Mouse (Mus musculus): Measurements from ENCODE around the gene 2300002M23Rik.

Gene 2300002M23Rik

GRCm38 (mm10) chr17:35556186-35556765, 11.0 kb upstream of the 2300002M23Rik start:
- peak in 1 of 2 experiments; percentile 57 for DNase-seq (ENCODE audit: low spot score in 2 of 2)

GRCm38 (mm10) chr17:35556812-35557211, 10.4 kb upstream of the 2300002M23Rik start:
- DNase-seq (ENCODE audit: low spot score in 2 of 2), result peak; percentile 37 to 65

- DNase-seq (ENCODE audit: low spot score in 2 of 2), result peak in 1 of 2 experiments; percentile 52
Measured at GRCm38 (mm10) chr17:35557351-35557750, 9.9 kb upstream of the 2300002M23Rik start.

- no peak for DNase-seq (ENCODE audit: low spot score in 2 of 2)
Measured at GRCm38 (mm10) chr17:35558216-35558615, 9.0 kb upstream of the 2300002M23Rik start.

- DNase-seq (ENCODE audit: low spot score in 2 of 2), result peak in 1 of 2 experiments; percentile 57
Measured at GRCm38 (mm10) chr17:35567767-35568166, 517 bp downstream of the 2300002M23Rik start.

GRCm38 (mm10) chr17:35569091-35569944, 2.1 kb downstream of the 2300002M23Rik start:
- no peak for DNase-seq (ENCODE audit: low spot score in 2 of 2)

- DNase-seq (ENCODE audit: low spot score in 2 of 2), result no peak
Measured at GRCm38 (mm10) chr17:35570836-35571235, 3.6 kb downstream of the 2300002M23Rik start.

- DNase-seq (ENCODE audit: low spot score in 2 of 2), result no peak
Measured at GRCm38 (mm10) chr17:35571477-35571876, 4.2 kb downstream of the 2300002M23Rik start.

GRCm38 (mm10) chr17:35578211-35578610, 11.0 kb downstream of the 2300002M23Rik start:
- DNase-seq (ENCODE audit: low spot score in 2 of 2), result peak; percentile 80 to 93

GRCm38 (mm10) chr17:35582900-35583299, 15.7 kb downstream of the 2300002M23Rik start:
- DNase-seq (ENCODE audit: low spot score in 2 of 2), result no peak

- peak; percentile 55 to 85 for DNase-seq (ENCODE audit: low spot score in 2 of 2)
Measured at GRCm38 (mm10) chr17:35584330-35584937, 17.2 kb downstream of the 2300002M23Rik start.

- DNase-seq (ENCODE audit: low spot score in 2 of 2), result no peak
Measured at GRCm38 (mm10) chr17:35587291-35587690, 20.0 kb downstream of the 2300002M23Rik start.

- no peak for DNase-seq (ENCODE audit: low spot score in 2 of 2)
Measured at GRCm38 (mm10) chr17:35588387-35588786, 21.1 kb downstream of the 2300002M23Rik start.

- DNase-seq (ENCODE audit: low spot score in 2 of 2), result peak; percentile 53 to 85
Measured at GRCm38 (mm10) chr17:35590410-35591218, 23.4 kb downstream of the 2300002M23Rik start.

- DNase-seq (ENCODE audit: low spot score in 2 of 2), result no peak
Measured at GRCm38 (mm10) chr17:35591219-35591578, 23.9 kb downstream of the 2300002M23Rik start.

GRCm38 (mm10) chr17:35591731-35592130, 24.5 kb downstream of the 2300002M23Rik start:
- no peak for DNase-seq (ENCODE audit: low spot score in 2 of 2)

- no peak for DNase-seq (ENCODE audit: low spot score in 2 of 2)
Measured at GRCm38 (mm10) chr17:35592131-35592530, 24.9 kb downstream of the 2300002M23Rik start.

GRCm38 (mm10) chr17:35593786-35594185, 26.5 kb downstream of the 2300002M23Rik start:
- no peak for DNase-seq (ENCODE audit: low spot score in 2 of 2)

- DNase-seq (ENCODE audit: low spot score in 2 of 2), result no peak
Measured at GRCm38 (mm10) chr17:35594456-35594855, 27.2 kb downstream of the 2300002M23Rik start.

GRCm38 (mm10) chr17:35597399-35597798, 30.1 kb downstream of the 2300002M23Rik start:
- no peak for DNase-seq (ENCODE audit: low spot score in 2 of 2)

GRCm38 (mm10) chr17:35601249-35601648, 34.0 kb downstream of the 2300002M23Rik start, which contains the start of gene Sfta2:
Gene Sfta2, plus strand, starts transcription at chr17:35601549.
- DNase-seq (ENCODE audit: low spot score in 2 of 2), result no peak
